Mouse (Mus musculus) bone marrow, adult 2 months (tissue): Measurements from ENCODE around the gene Ptpn22.

Source experiments
- CTCF ChIP-seq: fragments of 200-500 bp; IDR thresholded peaks from 2 replicates; pipeline ENCODE4 v1.5.1; 2011; ENCODE audit warnings: low read length, control low read depth; ENCODE audit not compliant: control insufficient read depth, insufficient read depth
- POLR2A ChIP-seq: fragments of 200-500 bp; IDR thresholded peaks from 2 replicates; pipeline ENCODE4 v1.6.1; 2011; ENCODE audit warnings: low read depth, mild to moderate bottlenecking, control low read depth, low read length, borderline replicate concordance; ENCODE audit not compliant: control insufficient read depth

GRCm38 (mm10) chr3:103834001-103834400 is 25.6 kb upstream of the Ptpn22 start:
- TF ChIP-seq POLR2A, result no peak
- no peak for TF ChIP-seq CTCF
